Mouse (Mus musculus): ENCODE measurements at regions not wholly inside any gene's neighbourhood (a gene's known extent, or its start where the extent isn't known, plus 50 kb on each side); places are given as distances from the start of the nearest gene placed in this dataset.

- no peaks in the 10 kb centered on the region for H3K27me3 ChIP-seq (ENCODE audit: control insufficient read depth, insufficient read depth, low read length)
- H3K4me3 ChIP-seq (ENCODE audit: low read depth, low read length) = no peak overlapping the region
- no peak overlapping the region for H3K9ac ChIP-seq (ENCODE audit: low read depth, low read length)
- no peaks in the 10 kb centered on the region for H3K4me1 ChIP-seq (ENCODE audit: control insufficient read depth, insufficient read depth, low read length)
- H3K27ac ChIP-seq (ENCODE audit: low read depth, low read length) = no peak overlapping the region
- no peaks in the 10 kb centered on the region for H3K36me3 ChIP-seq (ENCODE audit: control insufficient read depth, insufficient read depth, low read length)
- no peak for ATAC-seq (replicated peaks; ENCODE audit: insufficient number of reproducible peaks, low FRiP score, low TSS enrichment)
- no peaks in the 10 kb centered on the region for H3K9me3 ChIP-seq (replicated peaks; ENCODE audit: control insufficient read depth, low read length)
- 84% methylated on average over 3 of the region's 3 CpGs for WGBS (ENCODE audit: insufficient replicate concordance)
- no peak overlapping the region for H3K4me2 ChIP-seq
Measured at GRCm38 (mm10) chr13:6062729-6063386, 201.6 kb downstream of the Klf6 start.

GRCm38 (mm10) chr13:6076978-6077825 lies 215.9 kb downstream of the Klf6 start:
- WGBS (ENCODE audit: insufficient replicate concordance) = 77% methylated on average over 4 of the region's 4 CpGs
- Histone ChIP-seq H3K27ac (ENCODE audit: low read depth, low read length) (no peak overlapping the region), H3K27me3 (ENCODE audit: control insufficient read depth, insufficient read depth, low read length) (no peaks in the 10 kb centered on the region), H3K4me1 (ENCODE audit: control insufficient read depth, insufficient read depth, low read length) (no peaks in the 10 kb centered on the region), H3K4me3 (ENCODE audit: low read depth, low read length) (no peak overlapping the region), H3K4me2 (no peak overlapping the region), H3K36me3 (ENCODE audit: control insufficient read depth, insufficient read depth, low read length) (no peaks in the 10 kb centered on the region), H3K9me3 (replicated peaks; ENCODE audit: control insufficient read depth, low read length) (no peaks in the 10 kb centered on the region), H3K9ac (ENCODE audit: low read depth, low read length) (no peak overlapping the region)
- no peak for ATAC-seq (replicated peaks; ENCODE audit: insufficient number of reproducible peaks, low FRiP score, low TSS enrichment)

GRCm38 (mm10) chr13:6085891-6086290 lies 224.6 kb downstream of the Klf6 start:
- Histone ChIP-seq H3K9me3 (replicated peaks; ENCODE audit: control insufficient read depth, low read length) (no peaks in the 10 kb centered on the region), H3K4me3 (ENCODE audit: low read depth, low read length) (no peak overlapping the region), H3K27me3 (ENCODE audit: control insufficient read depth, insufficient read depth, low read length) (no peaks in the 10 kb centered on the region), H3K9ac (ENCODE audit: low read depth, low read length) (no peak overlapping the region), H3K27ac (ENCODE audit: low read depth, low read length) (no peak overlapping the region), H3K4me1 (ENCODE audit: control insufficient read depth, insufficient read depth, low read length) (no peaks in the 10 kb centered on the region), H3K4me2 (no peak overlapping the region), H3K36me3 (ENCODE audit: control insufficient read depth, insufficient read depth, low read length) (no peaks in the 10 kb centered on the region)
- 67% methylated on average over 2 of the region's 2 CpGs for WGBS (ENCODE audit: insufficient replicate concordance)
- no peak for ATAC-seq (replicated peaks; ENCODE audit: insufficient number of reproducible peaks, low FRiP score, low TSS enrichment)

- Histone ChIP-seq H3K27me3 (ENCODE audit: control insufficient read depth, insufficient read depth, low read length) (no peaks in the 10 kb centered on the region), H3K4me3 (ENCODE audit: low read depth, low read length) (no peak overlapping the region), H3K27ac (ENCODE audit: low read depth, low read length) (no peak overlapping the region), H3K4me1 (ENCODE audit: control insufficient read depth, insufficient read depth, low read length) (no peaks in the 10 kb centered on the region), H3K9me3 (replicated peaks; ENCODE audit: control insufficient read depth, low read length) (no peaks in the 10 kb centered on the region), H3K36me3 (ENCODE audit: control insufficient read depth, insufficient read depth, low read length) (no peaks in the 10 kb centered on the region), H3K9ac (ENCODE audit: low read depth, low read length) (no peak overlapping the region), H3K4me2 (no peak overlapping the region)
- ATAC-seq (replicated peaks; ENCODE audit: insufficient number of reproducible peaks, low FRiP score, low TSS enrichment) = no peak
- WGBS (ENCODE audit: insufficient replicate concordance) = 75% methylated on average over 7 of the region's 7 CpGs
Measured at GRCm38 (mm10) chr13:6109018-6109657, 247.9 kb downstream of the Klf6 start.

- Histone ChIP-seq H3K4me3 (ENCODE audit: low read depth, low read length) (no peak overlapping the region), H3K27me3 (ENCODE audit: control insufficient read depth, insufficient read depth, low read length) (no peaks in the 10 kb centered on the region), H3K4me1 (ENCODE audit: control insufficient read depth, insufficient read depth, low read length) (no peaks in the 10 kb centered on the region), H3K36me3 (ENCODE audit: control insufficient read depth, insufficient read depth, low read length) (no peaks in the 10 kb centered on the region), H3K4me2 (no peak overlapping the region), H3K27ac (ENCODE audit: low read depth, low read length) (no peak overlapping the region), H3K9me3 (replicated peaks; ENCODE audit: control insufficient read depth, low read length) (no peaks in the 10 kb centered on the region), H3K9ac (ENCODE audit: low read depth, low read length) (no peak overlapping the region)
- 84% methylated on average over 1 of the region's 1 CpGs for WGBS (ENCODE audit: insufficient replicate concordance)
- ATAC-seq (replicated peaks; ENCODE audit: insufficient number of reproducible peaks, low FRiP score, low TSS enrichment) = no peak
Measured at GRCm38 (mm10) chr13:6119703-6120102, 258.4 kb downstream of the Klf6 start.

GRCm38 (mm10) chr13:6127311-6127710 lies 266.0 kb downstream of the Klf6 start:
- Histone ChIP-seq H3K4me1 (ENCODE audit: control insufficient read depth, insufficient read depth, low read length) (peaks cover 9% of the 10 kb centered on the region), H3K27ac (ENCODE audit: low read depth, low read length) (no peak overlapping the region), H3K27me3 (ENCODE audit: control insufficient read depth, insufficient read depth, low read length) (no peaks in the 10 kb centered on the region), H3K36me3 (ENCODE audit: control insufficient read depth, insufficient read depth, low read length) (no peaks in the 10 kb centered on the region), H3K4me2 (no peak overlapping the region), H3K9ac (ENCODE audit: low read depth, low read length) (no peak overlapping the region), H3K9me3 (replicated peaks; ENCODE audit: control insufficient read depth, low read length) (no peaks in the 10 kb centered on the region), H3K4me3 (ENCODE audit: low read depth, low read length) (no peak overlapping the region)
- 69% methylated on average over 1 of the region's 1 CpGs for WGBS (ENCODE audit: insufficient replicate concordance)
- no peak for ATAC-seq (replicated peaks; ENCODE audit: insufficient number of reproducible peaks, low FRiP score, low TSS enrichment)

- Histone ChIP-seq H3K4me2 (no peak overlapping the region), H3K9me3 (replicated peaks; ENCODE audit: control insufficient read depth, low read length) (no peaks in the 10 kb centered on the region)
Measured at GRCm38 (mm10) chr13:6128903-6129302, 267.6 kb downstream of the Klf6 start.

GRCm38 (mm10) chr13:6131363-6131762 lies 270.1 kb downstream of the Klf6 start:
- Histone ChIP-seq H3K4me1 (ENCODE audit: control insufficient read depth, insufficient read depth, low read length) (peaks cover 9% of the 10 kb centered on the region), H3K9ac (ENCODE audit: low read depth, low read length) (no peak overlapping the region), H3K36me3 (ENCODE audit: control insufficient read depth, insufficient read depth, low read length) (no peaks in the 10 kb centered on the region), H3K27ac (ENCODE audit: low read depth, low read length) (no peak overlapping the region), H3K9me3 (replicated peaks; ENCODE audit: control insufficient read depth, low read length) (no peaks in the 10 kb centered on the region), H3K4me3 (ENCODE audit: low read depth, low read length) (no peak overlapping the region), H3K4me2 (no peak overlapping the region), H3K27me3 (ENCODE audit: control insufficient read depth, insufficient read depth, low read length) (no peaks in the 10 kb centered on the region)
- ATAC-seq (replicated peaks; ENCODE audit: insufficient number of reproducible peaks, low FRiP score, low TSS enrichment) = no peak
- WGBS (ENCODE audit: insufficient replicate concordance) = 55% methylated on average over 2 of the region's 2 CpGs

More at GRCm38 (mm10) chr13:6128903-6129302, 267.6 kb downstream of the Klf6 start:
- no peaks in the 10 kb centered on the region for H3K36me3 ChIP-seq (ENCODE audit: control insufficient read depth, insufficient read depth, low read length)
- H3K27me3 ChIP-seq (ENCODE audit: control insufficient read depth, insufficient read depth, low read length) = no peaks in the 10 kb centered on the region
- 32% methylated on average over 1 of the region's 1 CpGs for WGBS (ENCODE audit: insufficient replicate concordance)
- H3K27ac ChIP-seq (ENCODE audit: low read depth, low read length) = no peak overlapping the region
- no peak overlapping the region for H3K4me3 ChIP-seq (ENCODE audit: low read depth, low read length)
- peaks cover 9% of the 10 kb centered on the region for H3K4me1 ChIP-seq (ENCODE audit: control insufficient read depth, insufficient read depth, low read length)
- ATAC-seq (replicated peaks; ENCODE audit: insufficient number of reproducible peaks, low FRiP score, low TSS enrichment) = no peak
- H3K9ac ChIP-seq (ENCODE audit: low read depth, low read length) = no peak overlapping the region
